Mouse (Mus musculus) heart, embryonic 11.5 days (tissue): ENCODE measurements around the gene Pde6d. TPM values are rescaled to one million over a fixed set of nuclear protein-coding genes. Genes with fewer than 3 reads are reported as not detected.

Source experiments
- ATAC-seq: fragments of 200-750 bp; cut with Nextera tagmentation; replicated peaks from 2 replicates; pipeline ENCODE4 v1.8.0; 2017; ENCODE audit warnings: moderate library complexity; ENCODE audit not compliant: insufficient number of reproducible peaks, low FRiP score, low TSS enrichment
- H3K27ac ChIP-seq: fragments of 300-500 bp; sonication (generic); 2 replicates; pipeline ENCODE4 v1.5.1; 2014; ENCODE audit warnings: mild to moderate bottlenecking, low read depth, low read length
- H3K27me3 ChIP-seq: fragments of 300-500 bp; sonication (generic); 2 replicates; pipeline ENCODE4 v1.6.1; 2014; ENCODE audit warnings: mild to moderate bottlenecking, low read length, mixed read lengths; ENCODE audit not compliant: control insufficient read depth, insufficient read depth
- H3K36me3 ChIP-seq: fragments of 300-500 bp; sonication (generic); 2 replicates; pipeline ENCODE4 v1.6.1; 2014; ENCODE audit warnings: mild to moderate bottlenecking, low read length, moderate library complexity, mixed read lengths; ENCODE audit not compliant: control insufficient read depth, insufficient read depth
- H3K4me1 ChIP-seq: fragments of 300-500 bp; sonication (generic); 2 replicates; pipeline ENCODE4 v1.6.1; 2014; ENCODE audit warnings: low read length; ENCODE audit not compliant: control insufficient read depth, insufficient read depth
- H3K4me2 ChIP-seq: fragments of 300-500 bp; sonication (generic); 2 replicates; pipeline ENCODE4 v1.6.1; 2014; ENCODE audit warnings: mild to moderate bottlenecking, moderate library complexity
- H3K4me3 ChIP-seq: fragments of 300-500 bp; sonication (generic); 2 replicates; pipeline ENCODE4 v1.5.1; 2014; ENCODE audit warnings: low read depth, low read length
- H3K9ac ChIP-seq: fragments of 300-500 bp; sonication (generic); 2 replicates; pipeline ENCODE4 v1.6.1; 2014; ENCODE audit warnings: mild to moderate bottlenecking, low read depth, low read length, moderate library complexity
- H3K9me3 ChIP-seq: fragments of 300-500 bp; sonication (generic); replicated peaks from 2 replicates; pipeline ENCODE4 v1.6.1; 2016; ENCODE audit warnings: low read length; ENCODE audit not compliant: control insufficient read depth
- WGBS: fragments of 180-500 bp; shearing (Covaris S2); extraction: QIAGEN DNeasy Blood & Tissue Kit; methylation state at CpG from one replicate; pipeline ENCODE4 v1.1.7; 2014; ENCODE audit not compliant: insufficient replicate concordance; 5-methylcytosine and 5-hydroxymethylcytosine counted together
- polyA plus RNA-seq: library from polyadenylated mRNA; unstranded; fragments of >200 nt; fragmentation: Nextera tagmentation; extraction: Ambion mirVana; gene quantifications from 2 replicates; pipeline ENCODE4 v1.2.1, GENCODE M21; 2014

Gene Pde6d
- polyA plus RNA-seq, 1 experiment from 2014 or later: 71.4 TPM

DNA sequence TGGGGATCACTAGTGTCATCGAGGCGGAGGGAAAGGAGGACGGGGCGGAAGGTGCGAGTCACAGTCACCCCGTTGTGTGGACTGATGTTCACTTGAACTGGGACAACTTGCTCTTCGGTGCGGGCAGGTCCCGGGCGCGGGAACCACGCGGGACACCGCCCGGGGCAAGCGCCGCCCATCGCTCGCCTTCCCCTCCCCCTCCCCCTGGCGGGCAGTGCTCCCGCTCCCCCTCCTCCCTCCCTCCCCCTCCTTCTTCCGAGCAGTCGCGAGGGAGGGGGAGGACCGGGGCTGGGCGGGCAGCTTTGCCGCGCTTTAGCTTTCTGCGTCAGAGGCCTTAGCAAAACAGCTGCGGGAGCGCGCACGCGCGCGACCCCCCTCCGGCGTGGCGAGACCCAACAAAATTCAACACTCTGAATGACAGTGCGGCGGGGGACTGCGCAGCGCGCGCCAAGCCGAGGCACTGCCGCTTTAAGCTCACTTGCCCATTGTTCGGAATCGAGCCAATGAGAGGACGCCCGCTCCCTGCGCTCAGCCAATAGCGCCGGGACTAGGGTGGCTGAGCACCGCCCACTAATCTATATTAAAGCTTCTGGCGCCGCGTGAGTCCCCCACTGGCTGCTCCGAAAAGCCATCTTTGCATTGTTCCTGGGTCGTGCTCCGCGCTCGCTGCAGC, 56.2 kb downstream of the Pde6d start, which contains the start of gene Ptma:
Ptma (plus strand) TSS at position 611 of the 673 bp plus-strand sequence.
- under 1% methylated on average over 54 of the region's 63 CpGs for WGBS
- peak; percentile 92 for ATAC-seq

GRCm38 (mm10) chr1:86525499-86526115, 56.8 kb downstream of the Pde6d start:
- peak overlapping the region; percentile 100 for H3K9ac ChIP-seq
- peak overlapping the region; percentile 88 for H3K4me2 ChIP-seq
- peaks cover 6% of the 10 kb centered on the region; the same call in 1 of the 2 replicates for H3K36me3 ChIP-seq
- H3K27ac ChIP-seq: peak overlapping the region; percentile 99
- H3K4me1 ChIP-seq: peaks cover 22% of the 10 kb centered on the region
- H3K27me3 ChIP-seq: no peaks in the 10 kb centered on the region
- H3K4me3 ChIP-seq: peak overlapping the region; percentile 100
- under 1% methylated on average over 43 of the region's 44 CpGs for WGBS
- ATAC-seq: peak; percentile 5
- H3K9me3 ChIP-seq: no peaks in the 10 kb centered on the region

More for the DNA sequence above, 56.2 kb downstream of the Pde6d start, which contains the start of gene Ptma:
- peak within 1 kb of the TSS; percentile 100 for H3K9ac ChIP-seq
- peak within 1 kb of the TSS; percentile 99 for H3K27ac ChIP-seq
- peak within 1 kb of the TSS; percentile 90 for H3K4me2 ChIP-seq
- peak within 1 kb of the TSS; percentile 100 for H3K4me3 ChIP-seq
- H3K9me3 ChIP-seq: no peaks in the 10 kb centered on the region
- peaks cover 6% of the 10 kb centered on the region; the same call in 1 of the 2 replicates for H3K36me3 ChIP-seq
- H3K27me3 ChIP-seq: no peaks in the 10 kb centered on the region
- peaks cover 28% of the 10 kb centered on the region for H3K4me1 ChIP-seq

GRCm38 (mm10) chr1:86524619-86525498, 57.6 kb downstream of the Pde6d start:
- Histone ChIP-seq H3K4me2 (peak overlapping the region; percentile 88), H3K4me3 (peak overlapping the region; percentile 100), H3K27ac (peak overlapping the region; percentile 99), H3K36me3 (peaks cover 6% of the 10 kb centered on the region; the same call in 1 of the 2 replicates), H3K9me3 (no peaks in the 10 kb centered on the region), H3K9ac (peak overlapping the region; percentile 100), H3K4me1 (peaks cover 21% of the 10 kb centered on the region), H3K27me3 (no peaks in the 10 kb centered on the region)
- WGBS: 3% methylated on average over 53 of the region's 53 CpGs
- peak; percentile 77 for ATAC-seq

- peak overlapping the region; percentile 99 for H3K27ac ChIP-seq
- H3K4me1 ChIP-seq: peaks cover 15% of the 10 kb centered on the region
- H3K27me3 ChIP-seq: no peaks in the 10 kb centered on the region
- ATAC-seq: no peak
- peak overlapping the region; percentile 100 for H3K4me3 ChIP-seq
- H3K9me3 ChIP-seq: no peaks in the 10 kb centered on the region
- H3K9ac ChIP-seq: peak overlapping the region; percentile 100
- peaks cover 3% of the 10 kb centered on the region; the same call in 1 of the 2 replicates for H3K36me3 ChIP-seq
- peak overlapping the region; percentile 88 for H3K4me2 ChIP-seq
- 72% methylated on average over 8 of the region's 8 CpGs for WGBS
Observed at GRCm38 (mm10) chr1:86523776-86524618, 58.4 kb downstream of the Pde6d start.

DNA sequence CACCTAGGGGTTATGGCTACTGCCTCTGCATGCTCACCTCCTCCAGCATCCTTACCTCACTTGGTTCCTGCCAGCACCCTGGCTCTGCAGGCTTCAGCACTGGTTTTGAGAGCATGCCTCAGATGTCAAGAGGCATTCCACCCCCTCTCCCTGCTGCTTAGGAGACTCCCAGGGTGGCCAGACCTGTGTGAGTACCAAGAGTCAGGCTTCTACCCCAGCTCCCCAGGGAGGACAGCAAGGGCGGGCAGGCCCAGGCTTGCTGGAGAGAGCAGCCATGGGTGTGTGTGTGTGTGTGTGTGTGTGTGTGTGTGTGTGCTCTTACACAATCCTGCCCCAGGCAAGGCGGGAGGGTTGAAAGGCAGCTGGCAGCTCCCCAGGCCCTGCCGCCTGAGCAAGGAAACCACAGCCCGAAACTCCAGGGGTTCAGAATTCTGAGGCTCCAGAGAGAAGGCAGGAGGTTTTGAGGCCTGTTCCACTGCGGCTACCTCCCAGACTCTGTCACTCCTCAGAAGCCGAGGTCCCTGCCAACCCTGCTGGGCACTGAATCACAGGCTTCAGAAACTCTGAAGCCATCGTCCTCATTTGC, 60.0 kb downstream of the Pde6d start:
- no peak for ATAC-seq
- H3K9ac ChIP-seq: peak overlapping the region; percentile 24; the same call in 1 of the 2 replicates
- H3K27ac ChIP-seq: no peak overlapping the region; the same call in 1 of the 2 replicates
- H3K9me3 ChIP-seq: no peaks in the 10 kb centered on the region
- WGBS: 64% methylated on average over 7 of the region's 7 CpGs
- no peak overlapping the region for H3K4me3 ChIP-seq
- peaks cover 15% of the 10 kb centered on the region; the same call in 1 of the 2 replicates for H3K4me1 ChIP-seq
- H3K27me3 ChIP-seq: no peaks in the 10 kb centered on the region
- H3K36me3 ChIP-seq: no peaks in the 10 kb centered on the region
- no peak overlapping the region for H3K4me2 ChIP-seq

DNA sequence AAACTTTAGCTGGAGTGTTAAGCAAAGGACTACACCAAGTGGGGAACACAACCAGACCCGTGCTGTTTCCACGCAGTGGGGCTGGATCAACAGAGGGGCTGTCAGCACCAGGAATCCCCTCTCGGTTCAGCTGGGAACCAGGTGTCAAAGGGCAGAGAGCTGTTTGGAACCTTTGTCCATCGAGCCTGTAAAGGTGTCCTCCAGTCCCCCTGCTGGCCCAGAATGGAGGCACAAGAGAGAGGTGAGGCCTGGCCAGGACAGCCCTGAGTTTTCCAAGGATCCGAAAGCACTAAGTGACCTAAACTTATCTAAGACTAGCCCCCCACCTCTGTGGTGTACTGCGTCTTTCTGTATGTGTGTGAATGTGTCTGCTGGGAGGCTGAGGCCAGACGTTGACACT, 62.1 kb downstream of the Pde6d start:
- no peaks in the 10 kb centered on the region for H3K36me3 ChIP-seq
- no peaks in the 10 kb centered on the region for H3K27me3 ChIP-seq
- H3K4me2 ChIP-seq: no peak overlapping the region
- WGBS: 27% methylated on average over 7 of the region's 7 CpGs
- ATAC-seq: no peak
- H3K4me3 ChIP-seq: no peak overlapping the region
- H3K9ac ChIP-seq: no peak overlapping the region
- H3K4me1 ChIP-seq: peaks cover 12% of the 10 kb centered on the region; the same call in 1 of the 2 replicates
- no peaks in the 10 kb centered on the region for H3K9me3 ChIP-seq
- H3K27ac ChIP-seq: no peak overlapping the region

GRCm38 (mm10) chr1:86517076-86517475, 65.4 kb downstream of the Pde6d start:
- Histone ChIP-seq H3K9ac (no peak overlapping the region), H3K27ac (no peak overlapping the region), H3K4me1 (peaks cover 2% of the 10 kb centered on the region; the same call in 1 of the 2 replicates), H3K27me3 (no peaks in the 10 kb centered on the region), H3K9me3 (no peaks in the 10 kb centered on the region), H3K4me2 (no peak overlapping the region), H3K4me3 (no peak overlapping the region), H3K36me3 (no peaks in the 10 kb centered on the region)
- WGBS: 65% methylated on average over 3 of the region's 3 CpGs
- ATAC-seq: no peak
